Mouse (Mus musculus) testis, adult 2 months (tissue): Measurements from ENCODE around the gene Eln.

Experiments used
- CTCF ChIP-seq: fragments of 200-500 bp; IDR thresholded peaks from 2 replicates; pipeline ENCODE4 v1.5.1; 2012; ENCODE audit warnings: low read depth, mild to moderate bottlenecking, inconsistent platforms, low read length, moderate library complexity; ENCODE audit not compliant: control insufficient read depth, insufficient read depth, insufficient replicate concordance
- POLR2A ChIP-seq: fragments of 200-500 bp; IDR thresholded peaks from 2 replicates; pipeline ENCODE4 v1.6.1; 2012; ENCODE audit warnings: low read depth, mild to moderate bottlenecking, inconsistent platforms, low read length, moderate library complexity; ENCODE audit not compliant: control insufficient read depth

DNA sequence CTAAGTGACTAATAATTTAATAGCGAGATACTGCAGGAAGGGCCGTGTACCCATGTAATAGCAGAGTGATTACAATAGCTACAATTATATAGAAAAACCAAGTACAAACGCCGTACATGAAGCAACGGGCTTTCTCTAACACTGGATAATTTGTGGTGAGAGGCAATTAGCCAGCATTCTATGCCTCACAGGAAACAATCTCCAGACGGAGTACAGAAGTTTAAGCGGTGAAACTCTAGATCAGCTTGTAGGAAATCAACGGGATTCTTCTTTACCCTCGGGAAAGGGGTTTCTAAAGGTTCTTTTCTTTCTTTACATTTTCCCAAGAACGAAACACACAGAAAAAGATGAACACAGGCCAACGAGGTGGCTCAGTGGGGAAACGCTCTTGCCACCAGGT lies 29.4 kb upstream of the Eln start:
- TF ChIP-seq POLR2A (no peak), CTCF (no peak)
